Mouse (Mus musculus): Measurements from ENCODE around the gene Prx. TPM values are rescaled to one million over a fixed set of nuclear protein-coding genes. Genes with fewer than 3 reads are reported as not detected.

The Prx gene
- total RNA-seq, 1 experiment from 2014 or later = 0.35 TPM

DNA sequence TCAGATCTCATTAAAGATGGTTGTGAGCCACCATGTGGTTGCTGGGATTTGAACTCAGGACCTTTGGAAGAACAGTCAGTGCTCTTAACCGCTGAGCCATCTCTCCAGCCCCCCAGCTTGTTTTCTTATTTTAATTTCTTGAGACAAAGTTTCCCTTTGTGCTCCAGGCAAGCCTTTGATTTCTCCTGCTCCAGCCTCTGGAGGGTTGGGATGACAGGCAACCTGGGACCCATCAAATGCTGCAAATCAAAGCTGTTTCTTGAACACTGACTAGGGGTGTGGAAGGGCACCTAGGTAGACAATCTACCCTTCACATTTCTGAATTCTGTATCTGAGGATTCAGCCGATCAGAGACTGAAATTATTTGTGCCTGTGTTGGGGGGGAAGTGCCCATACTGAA is 11.7 kb downstream of the Prx start:
- no peak for ATAC-seq (ENCODE audit: extremely low read depth, insufficient number of reproducible peaks, low FRiP score, poor library complexity, severe bottlenecking)

DNA sequence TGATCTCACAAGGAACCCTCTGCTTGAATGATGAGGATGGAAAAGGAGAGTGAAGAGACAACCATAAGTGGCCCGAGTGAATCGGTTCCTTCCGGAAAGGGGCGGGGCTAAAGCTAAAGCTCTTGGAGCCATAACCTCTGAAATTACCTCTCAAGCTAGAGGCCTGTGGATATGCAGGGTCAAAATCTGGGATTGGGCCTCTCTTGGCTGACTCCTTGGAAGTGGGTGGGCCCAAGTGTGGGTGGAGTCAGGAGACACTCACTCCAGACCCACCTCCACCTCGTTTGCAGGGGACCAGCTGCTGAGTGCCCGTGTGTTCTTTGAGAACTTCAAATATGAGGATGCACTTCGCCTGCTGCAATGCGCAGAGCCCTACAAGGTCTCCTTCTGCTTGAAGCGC is 15.8 kb downstream of the Prx start:
- no peak for ATAC-seq (ENCODE audit: extremely low read depth, insufficient number of reproducible peaks, low FRiP score, poor library complexity, severe bottlenecking)

DNA sequence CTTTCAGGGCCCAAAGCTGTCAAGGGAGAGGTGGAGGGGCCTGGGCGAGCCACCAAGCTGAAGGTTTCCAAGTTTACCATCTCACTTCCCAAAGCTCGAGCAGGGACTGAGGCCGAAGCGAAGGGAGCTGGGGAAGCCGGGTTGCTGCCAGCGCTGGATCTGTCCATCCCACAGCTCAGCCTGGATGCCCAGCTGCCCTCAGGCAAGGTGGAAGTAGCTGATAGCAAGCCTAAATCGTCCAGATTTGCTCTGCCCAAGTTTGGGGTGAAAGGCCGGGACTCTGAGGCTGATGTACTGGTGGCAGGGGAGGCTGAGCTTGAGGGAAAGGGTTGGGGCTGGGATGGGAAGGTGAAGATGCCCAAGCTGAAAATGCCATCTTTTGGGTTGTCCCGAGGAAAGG is 19.2 kb downstream of the Prx start:
- ATAC-seq (ENCODE audit: extremely low read depth, insufficient number of reproducible peaks, low FRiP score, poor library complexity, severe bottlenecking) = no peak

DNA sequence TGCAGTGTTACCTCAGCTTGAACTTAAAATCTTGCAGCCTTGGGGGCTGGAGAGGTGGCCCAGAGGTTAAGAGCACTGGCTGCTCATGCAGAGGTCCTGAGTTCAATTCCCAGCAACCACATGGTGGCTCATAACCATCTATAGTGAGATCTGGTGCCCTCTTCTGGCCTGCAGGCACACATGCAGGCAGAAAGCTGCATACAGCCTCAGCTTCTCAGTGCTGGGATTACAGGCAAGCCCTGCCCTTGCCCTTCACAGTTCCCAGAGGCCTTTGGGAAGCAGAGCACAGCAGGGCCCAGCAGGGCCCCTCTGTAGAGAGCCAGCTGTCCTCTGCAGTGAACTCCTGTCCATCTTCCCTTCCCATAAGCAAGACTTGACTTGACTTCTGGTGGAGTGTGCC is 21.0 kb downstream of the Prx start:
- no peak for ATAC-seq (ENCODE audit: extremely low read depth, insufficient number of reproducible peaks, low FRiP score, poor library complexity, severe bottlenecking)

DNA sequence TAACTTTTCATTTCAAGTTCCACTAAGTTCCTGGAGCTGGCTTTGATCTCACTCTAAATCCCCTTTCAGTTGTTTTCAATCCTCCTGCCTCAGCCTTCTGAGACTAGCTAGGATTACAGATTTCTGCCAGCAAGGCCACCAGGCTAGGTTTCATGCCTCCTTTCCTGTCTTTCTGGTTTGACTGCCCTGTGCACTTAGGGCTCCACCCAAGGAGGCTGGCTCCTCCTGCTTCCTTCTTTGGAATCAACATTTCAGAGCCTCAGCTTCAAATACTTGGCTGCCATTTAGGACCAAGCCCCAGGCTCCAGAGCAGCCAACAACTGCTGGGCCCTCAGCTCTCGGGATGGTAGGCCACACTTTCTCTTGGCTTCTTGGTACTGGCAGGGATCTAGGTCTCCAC is 21.5 kb downstream of the Prx start:
- no peak for ATAC-seq (ENCODE audit: extremely low read depth, insufficient number of reproducible peaks, low FRiP score, poor library complexity, severe bottlenecking)

DNA sequence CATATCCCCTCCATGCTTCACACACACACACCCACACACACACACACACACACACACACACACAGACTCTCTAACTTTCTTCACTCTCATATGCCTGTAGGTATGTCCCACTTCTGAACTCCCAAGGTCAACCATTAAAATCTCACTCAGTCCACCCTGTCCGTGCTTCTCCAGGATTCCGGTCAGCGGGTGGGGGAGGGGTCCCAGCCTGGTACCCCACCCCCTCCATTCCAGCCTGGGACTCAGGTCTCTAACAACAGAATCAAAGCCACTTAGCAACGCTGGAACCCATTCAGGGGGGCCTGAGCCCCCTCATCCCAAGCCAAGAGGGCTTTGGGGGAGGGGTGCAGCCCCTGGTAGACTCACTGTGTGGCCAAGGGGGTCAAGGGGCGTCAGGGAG is 23.8 kb downstream of the Prx start, which contains the start of gene Hipk4:
TSS of gene Hipk4 (plus strand) at position 301 of the 400 bp plus-strand sequence.
- no peak for ATAC-seq (ENCODE audit: extremely low read depth, insufficient number of reproducible peaks, low FRiP score, poor library complexity, severe bottlenecking)

DNA sequence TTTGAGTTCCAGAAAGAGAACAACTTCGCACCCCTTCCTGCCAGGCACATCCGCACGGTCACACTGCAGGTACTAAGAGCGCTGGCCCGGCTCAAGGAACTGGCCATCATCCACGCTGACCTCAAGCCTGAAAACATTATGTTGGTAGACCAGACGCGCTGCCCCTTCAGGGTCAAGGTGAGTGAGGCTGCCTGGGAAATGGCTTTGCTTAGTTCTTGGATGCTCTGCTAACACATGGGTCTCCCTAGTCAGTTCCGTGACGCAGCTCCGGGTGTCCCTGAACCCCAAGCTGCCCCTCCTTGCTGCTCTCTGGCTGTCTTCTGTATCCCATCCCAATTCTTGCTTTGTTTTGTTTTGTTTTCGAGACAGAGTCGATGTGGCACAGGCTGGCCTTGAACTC is 24.7 kb downstream of the Prx start:
- ATAC-seq (ENCODE audit: extremely low read depth, insufficient number of reproducible peaks, low FRiP score, poor library complexity, severe bottlenecking) = no peak

DNA sequence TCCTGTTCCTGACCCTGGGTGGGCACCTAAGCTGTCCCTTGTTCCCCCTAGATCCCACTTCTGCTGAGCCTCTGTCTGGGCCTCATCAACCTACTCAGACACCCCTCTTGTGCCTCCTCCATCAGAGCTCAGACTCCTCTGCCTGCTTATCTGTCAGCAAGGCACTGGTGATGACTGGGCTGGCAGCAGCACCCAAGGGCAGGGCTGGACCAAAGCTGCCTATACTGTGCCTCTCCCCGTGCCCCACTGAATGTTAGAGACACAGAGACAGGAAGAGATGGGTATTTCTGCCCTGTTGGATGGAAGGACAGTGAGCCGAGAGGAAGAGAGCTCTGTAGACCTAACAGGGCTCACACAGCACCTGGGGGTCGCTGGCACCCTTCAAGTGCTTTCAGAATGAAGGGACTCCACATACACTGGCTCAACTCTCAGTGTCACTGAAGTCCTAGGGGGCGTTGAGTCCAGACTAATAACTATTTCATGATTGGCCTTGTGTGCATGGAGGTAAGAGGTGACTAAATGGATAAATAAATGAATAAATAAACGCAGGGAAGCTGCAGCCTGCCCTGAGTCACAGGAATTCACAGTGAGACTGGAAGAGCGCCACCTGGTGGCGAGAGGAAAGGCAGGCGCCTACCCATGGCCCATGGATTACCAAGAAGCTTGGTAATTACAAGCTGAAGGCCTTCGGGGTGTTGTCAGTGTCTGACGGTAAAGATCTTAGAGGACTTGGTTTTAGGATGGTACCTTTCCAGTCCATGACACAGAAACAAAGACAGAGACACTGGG is 27.1 kb downstream of the Prx start:
- peak; percentile 70 for ATAC-seq (ENCODE audit: extremely low read depth, insufficient number of reproducible peaks, low FRiP score, poor library complexity, severe bottlenecking)

DNA sequence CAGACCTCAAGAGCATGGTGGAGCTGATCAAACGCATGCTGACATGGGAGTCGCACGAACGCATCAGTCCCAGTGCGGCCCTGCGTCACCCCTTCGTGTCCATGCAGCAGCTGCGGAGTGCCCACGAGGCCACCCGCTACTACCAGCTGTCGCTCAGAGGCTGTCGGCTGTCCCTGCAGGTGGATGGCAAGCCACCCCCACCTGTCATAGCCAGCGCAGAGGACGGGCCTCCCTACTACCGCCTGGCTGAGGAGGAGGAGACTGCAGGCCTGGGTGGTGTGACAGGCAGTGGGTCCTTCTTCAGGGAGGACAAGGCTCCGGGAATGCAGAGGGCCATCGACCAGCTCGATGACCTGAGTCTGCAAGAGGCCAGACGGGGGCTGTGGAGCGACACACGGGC is 29.9 kb downstream of the Prx start:
- no peak for ATAC-seq (ENCODE audit: extremely low read depth, insufficient number of reproducible peaks, low FRiP score, poor library complexity, severe bottlenecking)

DNA sequence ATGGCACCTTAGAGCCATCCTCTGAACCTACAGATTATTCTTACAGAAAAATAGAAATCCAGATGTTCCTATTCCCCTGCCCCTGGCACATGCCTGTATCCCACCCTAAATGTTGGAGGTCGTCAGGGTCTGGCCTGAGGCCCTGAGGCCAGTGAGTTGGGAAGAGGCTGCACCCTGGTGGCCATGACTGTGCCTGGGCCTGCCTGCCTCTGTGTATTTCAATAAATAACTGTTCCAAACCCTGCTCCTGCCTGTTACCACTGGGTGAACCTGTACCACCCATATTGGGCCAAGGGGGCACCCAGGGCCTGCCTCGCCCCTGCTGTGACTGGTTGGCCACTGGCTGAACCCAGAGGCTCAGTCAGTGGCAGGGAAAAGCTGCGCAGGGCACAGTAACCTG is 31.8 kb downstream of the Prx start:
- ATAC-seq (ENCODE audit: extremely low read depth, insufficient number of reproducible peaks, low FRiP score, poor library complexity, severe bottlenecking) = no peak

DNA sequence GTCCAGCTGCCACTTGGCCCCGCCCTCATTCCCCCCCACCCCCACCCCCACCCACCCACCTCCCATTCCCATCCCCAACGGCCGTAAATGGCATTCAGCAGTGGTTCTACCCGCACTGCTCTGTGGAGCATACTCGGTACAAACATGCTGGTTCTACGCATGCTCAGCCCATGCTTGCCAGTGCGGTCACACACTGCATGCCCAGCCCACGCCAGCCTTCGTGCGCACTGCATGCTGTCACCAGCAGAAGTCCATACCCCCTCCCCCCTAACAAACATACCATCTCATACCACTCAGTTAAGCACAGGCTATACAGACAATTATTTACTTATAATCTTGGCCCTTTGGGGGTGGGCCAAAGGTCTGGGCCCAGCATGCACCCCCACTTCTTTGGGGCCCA is 32.6 kb downstream of the Prx start:
- no peak for ATAC-seq (ENCODE audit: extremely low read depth, insufficient number of reproducible peaks, low FRiP score, poor library complexity, severe bottlenecking)

DNA sequence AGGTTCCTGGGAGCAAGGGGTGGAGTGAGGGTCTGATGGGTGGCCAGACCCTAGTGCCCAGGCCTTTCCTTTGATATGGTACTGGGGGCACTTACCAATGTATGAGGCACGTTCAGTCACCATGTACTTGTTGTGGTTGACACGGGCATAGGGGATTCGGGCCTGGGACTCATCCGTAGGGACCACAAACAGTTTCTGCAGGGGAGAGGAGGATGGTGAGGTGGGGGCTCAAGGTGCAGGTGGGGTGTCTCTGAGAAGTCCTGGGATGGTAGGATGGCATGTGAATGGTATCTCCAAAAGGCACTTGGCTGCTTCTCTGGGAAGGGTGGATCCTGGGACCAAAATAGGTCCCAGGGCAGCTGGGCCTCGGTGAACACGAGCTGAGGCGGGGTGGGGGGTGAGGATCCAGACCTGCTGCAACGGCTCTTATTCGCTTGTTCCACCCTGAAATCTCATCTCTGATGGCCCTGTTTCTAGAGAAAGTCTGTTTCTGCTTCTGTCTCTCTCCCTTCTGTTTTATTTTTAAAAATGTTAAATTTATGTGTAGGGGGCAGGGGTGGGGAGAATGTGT is 33.4 kb downstream of the Prx start:
- ATAC-seq (ENCODE audit: extremely low read depth, insufficient number of reproducible peaks, low FRiP score, poor library complexity, severe bottlenecking) = no peak

DNA sequence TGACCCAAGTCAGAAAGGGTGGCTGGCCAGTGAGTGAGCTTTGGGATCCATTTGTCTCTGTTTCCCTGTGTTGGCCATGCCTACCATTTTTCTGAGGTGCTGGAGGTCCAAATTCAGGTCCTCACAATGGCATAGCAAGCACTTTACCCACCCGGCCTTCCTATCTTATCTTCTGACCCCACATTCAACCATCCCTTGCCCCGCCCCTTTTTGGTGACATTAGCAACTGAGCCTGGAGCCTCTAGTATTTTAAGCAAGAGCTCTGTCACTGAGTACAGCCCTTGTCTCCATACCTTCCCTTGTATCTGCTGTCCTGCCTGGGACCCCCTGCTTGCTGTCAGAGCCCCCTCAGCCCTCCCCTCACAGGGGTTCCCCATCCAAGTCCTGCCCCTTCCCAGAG is 36.3 kb downstream of the Prx start:
- ATAC-seq (ENCODE audit: extremely low read depth, insufficient number of reproducible peaks, low FRiP score, poor library complexity, severe bottlenecking) = no peak

DNA sequence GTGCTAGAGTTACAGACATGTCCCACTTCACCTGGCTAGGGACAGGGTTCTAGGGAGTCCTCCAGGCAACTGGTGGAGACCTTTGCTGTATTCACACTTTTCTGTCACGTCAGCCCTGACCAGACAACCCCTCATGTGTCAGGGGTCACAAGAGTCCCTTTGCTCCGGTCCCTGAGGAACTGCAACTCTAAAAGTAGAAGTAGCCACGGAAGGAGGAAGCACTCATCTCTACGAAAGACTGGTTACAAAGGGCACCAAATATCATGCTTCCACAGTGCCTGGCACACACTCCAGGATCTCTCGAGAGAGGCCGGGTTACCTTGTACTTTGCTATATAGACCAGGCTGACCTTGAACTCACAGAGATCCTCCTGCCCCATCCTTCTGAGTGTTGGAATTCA is 37.5 kb downstream of the Prx start:
- ATAC-seq (ENCODE audit: extremely low read depth, insufficient number of reproducible peaks, low FRiP score, poor library complexity, severe bottlenecking) = no peak

DNA sequence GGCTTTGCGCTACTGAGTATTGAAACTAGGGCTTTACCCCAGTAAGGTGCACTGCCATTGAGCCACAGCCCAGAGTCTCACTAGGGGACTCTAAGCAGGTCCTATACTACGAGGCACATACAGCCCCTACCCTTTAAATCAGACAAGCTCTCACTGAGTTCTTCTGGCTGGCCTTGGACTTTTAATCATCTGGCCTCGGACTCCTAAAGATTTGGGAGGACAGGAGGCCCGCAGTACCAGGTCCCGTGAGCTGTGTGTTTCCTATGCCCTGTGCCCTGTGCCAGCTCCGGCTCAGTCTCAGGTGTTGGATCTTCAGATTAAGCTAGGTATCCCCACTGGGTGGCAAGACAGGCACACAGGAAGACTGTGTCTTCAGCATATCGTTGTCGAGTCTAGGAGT is 38.9 kb downstream of the Prx start:
- no peak for ATAC-seq (ENCODE audit: extremely low read depth, insufficient number of reproducible peaks, low FRiP score, poor library complexity, severe bottlenecking)

DNA sequence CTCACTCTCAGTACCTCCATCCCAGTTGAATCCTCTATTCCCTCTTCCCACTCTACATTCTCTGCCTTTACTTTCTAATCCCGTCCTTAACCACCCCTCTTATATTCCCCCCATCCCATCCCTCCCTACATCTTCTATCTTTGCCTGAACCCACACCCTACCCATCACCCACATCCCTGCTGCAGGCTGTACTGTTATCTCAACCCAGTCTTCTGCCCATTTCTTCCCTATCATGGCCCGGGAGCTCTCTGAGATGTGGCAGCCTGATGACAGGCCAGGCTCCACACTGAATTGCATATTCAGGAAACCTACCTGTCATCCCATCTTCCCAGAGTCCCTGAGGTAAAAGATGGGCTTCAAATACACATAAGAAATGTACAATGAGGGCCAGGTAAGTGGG is 39.7 kb downstream of the Prx start:
- no peak for ATAC-seq (ENCODE audit: extremely low read depth, insufficient number of reproducible peaks, low FRiP score, poor library complexity, severe bottlenecking)

DNA sequence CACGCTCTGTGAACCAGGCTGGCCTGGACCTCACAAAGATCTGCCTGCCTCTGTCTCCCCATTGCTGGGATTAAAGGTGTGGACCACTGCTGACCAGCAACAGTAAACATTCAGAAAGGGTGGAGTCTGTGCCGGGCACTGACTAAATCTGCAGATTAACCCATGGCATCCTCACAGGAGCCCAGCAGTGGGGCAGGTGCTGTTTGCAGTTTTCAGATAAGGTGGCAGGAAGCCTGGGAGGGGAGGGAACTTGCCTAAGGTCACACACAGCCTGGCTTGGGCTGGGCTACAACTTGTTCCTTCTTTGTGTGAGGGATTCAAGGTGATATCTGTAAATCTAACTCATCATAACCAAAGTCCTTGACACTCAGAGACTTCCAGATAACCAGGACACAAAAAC is 41.4 kb downstream of the Prx start:
- ATAC-seq (ENCODE audit: extremely low read depth, insufficient number of reproducible peaks, low FRiP score, poor library complexity, severe bottlenecking) = no peak

DNA sequence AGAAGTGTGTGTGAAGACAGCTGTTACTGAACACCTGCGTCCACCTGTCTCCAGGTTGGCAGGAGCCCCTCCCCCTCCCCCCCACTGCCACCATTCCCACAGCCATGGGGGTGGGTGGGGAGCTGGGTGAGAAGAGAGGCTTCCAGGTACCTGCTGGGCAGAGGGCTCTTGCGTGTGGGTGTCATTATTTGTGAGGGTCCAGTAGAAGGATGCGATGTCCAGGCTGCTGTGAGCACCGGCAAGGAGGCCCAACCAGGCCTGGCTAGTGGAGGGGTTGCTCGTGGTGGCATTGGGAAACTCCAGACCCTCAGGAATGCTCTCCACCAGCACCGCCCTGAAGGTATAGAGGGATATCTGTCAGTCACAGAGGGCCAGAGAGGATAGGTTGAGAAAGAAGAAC is 41.8 kb downstream of the Prx start:
- ATAC-seq (ENCODE audit: extremely low read depth, insufficient number of reproducible peaks, low FRiP score, poor library complexity, severe bottlenecking) = no peak

DNA sequence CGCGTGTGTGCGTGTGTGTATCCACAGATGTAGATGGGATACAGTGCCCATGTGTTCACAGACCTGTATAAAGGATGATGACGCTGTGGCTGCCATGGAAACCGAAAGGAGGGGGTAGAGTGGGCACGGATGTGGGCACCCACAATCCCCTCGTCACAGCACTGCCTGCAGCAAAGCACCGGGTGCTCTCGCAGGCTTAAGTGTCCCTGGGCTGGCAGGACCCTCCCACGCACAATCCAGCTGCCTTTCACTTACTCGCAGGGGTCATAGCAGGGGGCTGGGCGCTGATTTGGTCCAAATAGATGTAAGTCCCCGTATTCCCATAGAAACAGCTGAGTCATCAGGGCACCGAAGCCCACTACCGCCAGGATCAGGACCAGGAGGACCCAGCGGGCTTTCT is 42.3 kb downstream of the Prx start:
- peak; percentile 75 for ATAC-seq (ENCODE audit: extremely low read depth, insufficient number of reproducible peaks, low FRiP score, poor library complexity, severe bottlenecking)

DNA sequence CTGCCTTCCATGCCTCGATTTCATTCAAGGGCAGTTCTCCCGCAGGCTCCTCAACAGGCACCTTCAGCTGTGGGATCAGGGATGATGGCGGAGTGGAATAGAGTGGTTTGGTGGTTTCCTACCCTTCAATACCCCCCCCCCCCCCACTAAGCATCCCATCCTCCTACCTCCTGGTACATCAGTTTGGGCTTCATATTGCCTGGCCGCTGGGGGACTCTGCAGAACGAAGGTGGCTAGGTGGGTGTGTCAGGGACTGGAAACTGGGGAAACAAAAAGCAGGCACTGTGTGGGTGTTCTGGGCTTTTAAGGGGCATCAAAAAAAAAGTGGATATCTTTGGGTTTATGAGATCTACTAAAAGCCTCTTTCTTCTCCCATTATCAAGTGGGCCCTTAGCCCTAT is 42.8 kb downstream of the Prx start:
- ATAC-seq (ENCODE audit: extremely low read depth, insufficient number of reproducible peaks, low FRiP score, poor library complexity, severe bottlenecking) = no peak
